Mouse (Mus musculus) megakaryocyte, embryonic 14.5 days (primary cell): ENCODE measurements around the gene Tstd2. TPM values are rescaled to one million over a fixed set of nuclear protein-coding genes. Genes with fewer than 3 reads are reported as not detected.

Experiments used
- H3K27me3 ChIP-seq: replicated peaks from 2 replicates; pipeline ENCODE3; 2012; ENCODE audit warnings: inconsistent platforms
- H3K36me3 ChIP-seq: replicated peaks from 2 replicates; pipeline ENCODE3; 2012; ENCODE audit warnings: low read length, inconsistent platforms, mixed read lengths
- H3K4me1 ChIP-seq: 2 replicates; pipeline ENCODE4 v1.6.1; 2012; ENCODE audit warnings: inconsistent platforms
- H3K4me3 ChIP-seq: replicated peaks from 2 replicates; pipeline ENCODE3; 2012; ENCODE audit warnings: moderate library complexity, mild to moderate bottlenecking, inconsistent platforms
- H3K9me3 ChIP-seq: 2 replicates; pipeline ENCODE4 v1.6.1; 2012; ENCODE audit warnings: inconsistent platforms
- FLI1 ChIP-seq: IDR thresholded peaks from 2 replicates; pipeline ENCODE4 v1.6.1; 2012; ENCODE audit warnings: low read length, inconsistent platforms, mixed read lengths
- GATA1 ChIP-seq: IDR thresholded peaks from 3 replicates; pipeline ENCODE4 v1.6.1; 2012; ENCODE audit warnings: mixed read lengths, low read length, inconsistent platforms, borderline replicate concordance
- polyA plus RNA-seq: library from polyadenylated mRNA; stranded (reverse); fragments of >175 nt; gene quantifications from 2 replicates; pipeline ENCODE4 v1.2.3, GENCODE M21; 2012; ENCODE audit warnings: low replicate concordance; ENCODE audit not compliant: insufficient read depth

Gene Tstd2
- polyA plus RNA-seq, 1 experiment, result 4.7 TPM

- TF ChIP-seq FLI1 (no peak), GATA1 (no peak)
- H3K36me3 ChIP-seq, result peaks cover 95% of the 10 kb centered on the region
- H3K4me1 ChIP-seq, result peaks cover 8% of the 10 kb centered on the region
- H3K4me3 ChIP-seq, result no peak overlapping the region
- no peaks in the 10 kb centered on the region for H3K9me3 ChIP-seq
- H3K27me3 ChIP-seq, result no peaks in the 10 kb centered on the region
Measured at GRCm38 (mm10) chr4:46123358-46123757, 15.1 kb downstream of the Tstd2 start.

- TF ChIP-seq FLI1 (no peak), GATA1 (no peak)
- Histone ChIP-seq H3K36me3 (peaks cover 99% of the 10 kb centered on the region), H3K9me3 (no peaks in the 10 kb centered on the region), H3K4me1 (peaks cover 10% of the 10 kb centered on the region), H3K27me3 (no peaks in the 10 kb centered on the region), H3K4me3 (no peak overlapping the region)
Measured at GRCm38 (mm10) chr4:46120767-46121166, 17.7 kb downstream of the Tstd2 start.

GRCm38 (mm10) chr4:46119514-46120094 is 18.9 kb downstream of the Tstd2 start:
- Histone ChIP-seq H3K36me3 (peaks cover 98% of the 10 kb centered on the region), H3K4me3 (no peak overlapping the region), H3K27me3 (no peaks in the 10 kb centered on the region), H3K9me3 (no peaks in the 10 kb centered on the region), H3K4me1 (peaks cover 7% of the 10 kb centered on the region)
- no peak for TF ChIP-seq GATA1
- TF ChIP-seq FLI1, result no peak

- H3K9me3 ChIP-seq, result no peaks in the 10 kb centered on the region
- H3K27me3 ChIP-seq, result no peaks in the 10 kb centered on the region
- TF ChIP-seq GATA1 (no peak), FLI1 (no peak)
- 0 out of 2 replicates have a peak, but pooled peaks cover 3% of the 10 kb centered on the region for H3K4me1 ChIP-seq
- H3K4me3 ChIP-seq, result no peak overlapping the region
- H3K36me3 ChIP-seq, result peaks cover 99% of the 10 kb centered on the region
Measured at GRCm38 (mm10) chr4:46117536-46117935, 21.0 kb downstream of the Tstd2 start.

- peaks cover 96% of the 10 kb centered on the region for H3K36me3 ChIP-seq
- H3K4me1 ChIP-seq, result 0 out of 2 replicates have a peak, but pooled peaks cover 3% of the 10 kb centered on the region
- H3K27me3 ChIP-seq, result no peaks in the 10 kb centered on the region
- no peak for TF ChIP-seq FLI1
- TF ChIP-seq GATA1, result no peak
- no peak overlapping the region for H3K4me3 ChIP-seq
- no peaks in the 10 kb centered on the region for H3K9me3 ChIP-seq
Measured at GRCm38 (mm10) chr4:46116544-46117175, 21.8 kb downstream of the Tstd2 start.

GRCm38 (mm10) chr4:46115308-46115707 is 23.2 kb downstream of the Tstd2 start:
- peaks cover 93% of the 10 kb centered on the region for H3K36me3 ChIP-seq
- H3K27me3 ChIP-seq, result no peaks in the 10 kb centered on the region
- H3K9me3 ChIP-seq, result no peaks in the 10 kb centered on the region
- no peak overlapping the region for H3K4me3 ChIP-seq
- H3K4me1 ChIP-seq, result 0 out of 2 replicates have a peak, but pooled peaks cover 3% of the 10 kb centered on the region
- no peak for TF ChIP-seq GATA1
- TF ChIP-seq FLI1, result no peak

GRCm38 (mm10) chr4:46111361-46111760 is 27.1 kb downstream of the Tstd2 start:
- Histone ChIP-seq H3K27me3 (no peaks in the 10 kb centered on the region), H3K4me1 (no peaks in the 10 kb centered on the region), H3K4me3 (no peak overlapping the region), H3K9me3 (no peaks in the 10 kb centered on the region), H3K36me3 (peaks cover 86% of the 10 kb centered on the region)
- TF ChIP-seq FLI1, result no peak
- no peak for TF ChIP-seq GATA1

- no peaks in the 10 kb centered on the region for H3K4me1 ChIP-seq
- TF ChIP-seq GATA1 (no peak), FLI1 (no peak)
- no peaks in the 10 kb centered on the region for H3K27me3 ChIP-seq
- H3K36me3 ChIP-seq, result peaks cover 77% of the 10 kb centered on the region
- H3K4me3 ChIP-seq, result no peak overlapping the region
- no peaks in the 10 kb centered on the region for H3K9me3 ChIP-seq
Measured at GRCm38 (mm10) chr4:46110084-46110483, 28.4 kb downstream of the Tstd2 start.

GRCm38 (mm10) chr4:46102078-46102769 is 36.3 kb downstream of the Tstd2 start:
- TF ChIP-seq FLI1 (no peak), GATA1 (no peak)
- H3K36me3 ChIP-seq, result peaks cover 47% of the 10 kb centered on the region
- H3K4me3 ChIP-seq, result no peak overlapping the region
- no peaks in the 10 kb centered on the region for H3K9me3 ChIP-seq
- peaks cover 3% of the 10 kb centered on the region for H3K27me3 ChIP-seq
- H3K4me1 ChIP-seq, result peaks cover 11% of the 10 kb centered on the region

- TF ChIP-seq FLI1 (no peak), GATA1 (no peak)
Measured at GRCm38 (mm10) chr4:46101211-46101711, 37.2 kb downstream of the Tstd2 start.

More at GRCm38 (mm10) chr4:46101211-46101711, 37.2 kb downstream of the Tstd2 start:
- Histone ChIP-seq H3K4me1 (peaks cover 19% of the 10 kb centered on the region), H3K4me3 (no peak overlapping the region), H3K36me3 (peaks cover 50% of the 10 kb centered on the region), H3K9me3 (no peaks in the 10 kb centered on the region), H3K27me3 (peaks cover 8% of the 10 kb centered on the region)
